10 mouse cellular contexts compared by ENCODE assay signal in genomic region chr2:120173718-120174117, GRCm38 (mm10). TPM values are rescaled to one million over a fixed set of nuclear protein-coding genes. Genes with fewer than 3 reads are reported as not detected.
DNase-seq lines count a peak whose midpoint lies in the region; ATAC-seq lines count a peak whose summit lies in the region.
"Had no signal": no experiment of that assay in that cellular context is flagged by ENCODE, and none has a peak within 500 bp of the region (broad histone marks: within the 10 kb centered on the region; RNA-seq: fewer than 3 reads in every experiment).

No protein-coding gene starts in this region.

- ATAC-seq in hindbrain, embryonic 14.5 days (ENCODE audit: low FRiP score), result no peak
- ATAC-seq in hindbrain, embryonic 13.5 days (ENCODE audit: low FRiP score), result no peak
- no peak for ATAC-seq in heart, embryonic 16.5 days (replicated peaks; ENCODE audit: extremely low read depth, insufficient read depth, low FRiP score)
- peak; percentile 49; the same call in 1 of the 2 replicates for ATAC-seq in monocyte, adult 5-6 weeks (replicated peaks; ENCODE audit: insufficient number of reproducible peaks, low FRiP score, low TSS enrichment, poor library complexity, severe bottlenecking)

- intact Hi-C loops in left cerebral cortex, postnatal 25 days (cut with DNase I), result loop anchor here (2.0 to 10.0 kb wide), 3 partner anchors 91 to 201 kb away; partner anchors contain the start of gene Mapkbp1

- DNase-seq in hindbrain, embryonic 14.5 days (ENCODE audit: low spot score), result peak; percentile 28
- peak; percentile 31 for DNase-seq in T-cell, adult 2 months (ENCODE audit: low spot score)
- peak; percentile 77 to 84 for DNase-seq in cerebellum, postnatal 14 days
- peak; percentile 31 to 44 for DNase-seq in left cerebral cortex, postnatal 25 days (ENCODE audit: low spot score in 2 of 2)
- DNase-seq in testis, postnatal 10 days (ENCODE audit: low spot score), result peak; percentile 80

- WGBS in hindbrain, embryonic 14.5 days, result 24% methylated on average over 10 of the region's 10 CpGs
- WGBS in hindbrain, embryonic 13.5 days, result 31% methylated on average over 10 of the region's 10 CpGs
- WGBS in heart, embryonic 16.5 days, result 17% methylated on average over 10 of the region's 10 CpGs

- no peak overlapping the region for H3K9ac ChIP-seq in hindbrain, embryonic 14.5 days
- no peak overlapping the region for H3K9ac ChIP-seq in hindbrain, embryonic 13.5 days
- no peak overlapping the region for H3K9ac ChIP-seq in heart, embryonic 16.5 days (ENCODE audit: low read length)
- H3K9ac ChIP-seq: embryonic facial prominence, embryonic 12.5 days; neural tube, embryonic 12.5 days had no signal

- no peaks in the 10 kb centered on the region for H3K9me3 ChIP-seq in hindbrain, embryonic 14.5 days (ENCODE audit: control insufficient read depth, low read length)
- no peaks in the 10 kb centered on the region for H3K9me3 ChIP-seq in hindbrain, embryonic 13.5 days
- H3K9me3 ChIP-seq in heart, embryonic 16.5 days (replicated peaks; ENCODE audit: control insufficient read depth, low read length), result no peaks in the 10 kb centered on the region
- H3K9me3 ChIP-seq: embryonic facial prominence, embryonic 12.5 days; neural tube, embryonic 12.5 days had no signal

- H3K4me3 ChIP-seq in hindbrain, embryonic 14.5 days (replicated peaks; ENCODE audit: low read length), result no peak overlapping the region
- no peak overlapping the region for H3K4me3 ChIP-seq in hindbrain, embryonic 13.5 days
- H3K4me3 ChIP-seq in heart, embryonic 16.5 days (ENCODE audit: low read length), result no peak overlapping the region
- H3K4me3 ChIP-seq: embryonic facial prominence, embryonic 12.5 days; neural tube, embryonic 12.5 days had no signal

- H3K27me3 ChIP-seq in hindbrain, embryonic 14.5 days (ENCODE audit: control insufficient read depth, insufficient read depth, low read length), result no peaks in the 10 kb centered on the region
- H3K27me3 ChIP-seq in hindbrain, embryonic 13.5 days, result 0 out of 2 replicates have a peak, but pooled peaks cover 5% of the 10 kb centered on the region
- H3K27me3 ChIP-seq in heart, embryonic 16.5 days (ENCODE audit: control insufficient read depth, insufficient read depth, low read length), result no peaks in the 10 kb centered on the region
- H3K27me3 ChIP-seq: embryonic facial prominence, embryonic 12.5 days; neural tube, embryonic 12.5 days had no signal

- no peaks in the 10 kb centered on the region for H3K4me1 ChIP-seq in hindbrain, embryonic 14.5 days (replicated peaks; ENCODE audit: control insufficient read depth, insufficient read depth, low read length)
- no peaks in the 10 kb centered on the region for H3K4me1 ChIP-seq in hindbrain, embryonic 13.5 days (replicated peaks)
- H3K4me1 ChIP-seq in heart, embryonic 16.5 days (ENCODE audit: control insufficient read depth, insufficient read depth, low read length), result no peaks in the 10 kb centered on the region
- H3K4me1 ChIP-seq: embryonic facial prominence, embryonic 12.5 days; neural tube, embryonic 12.5 days had no signal

- no peak overlapping the region for H3K4me2 ChIP-seq in hindbrain, embryonic 14.5 days (replicated peaks)
- H3K4me2 ChIP-seq in hindbrain, embryonic 13.5 days, result no peak overlapping the region
- peak overlapping the region; percentile 29; the same call in 1 of the 2 replicates for H3K4me2 ChIP-seq in heart, embryonic 16.5 days (ENCODE audit: low read depth, low read length)
- H3K4me2 ChIP-seq: embryonic facial prominence, embryonic 12.5 days; neural tube, embryonic 12.5 days had no signal

- H3K36me3 ChIP-seq in hindbrain, embryonic 14.5 days (replicated peaks; ENCODE audit: control insufficient read depth, insufficient read depth), result no peaks in the 10 kb centered on the region
- H3K36me3 ChIP-seq in hindbrain, embryonic 13.5 days, result no peaks in the 10 kb centered on the region
- no peaks in the 10 kb centered on the region for H3K36me3 ChIP-seq in heart, embryonic 16.5 days (ENCODE audit: control insufficient read depth, insufficient read depth)
- H3K36me3 ChIP-seq: embryonic facial prominence, embryonic 12.5 days; neural tube, embryonic 12.5 days had no signal

- no peak overlapping the region for H3K27ac ChIP-seq in hindbrain, embryonic 14.5 days
- no peak overlapping the region for H3K27ac ChIP-seq in hindbrain, embryonic 13.5 days
- H3K27ac ChIP-seq in heart, embryonic 16.5 days (ENCODE audit: low read length), result no peak overlapping the region
- H3K27ac ChIP-seq: embryonic facial prominence, embryonic 12.5 days; neural tube, embryonic 12.5 days had no signal

RNA-seq across cellular contexts. Expression of gene Ehd4, which starts 19.3 kb away (rescaled TPM):
- polyA plus RNA-seq in hindbrain, embryonic 14.5 days (2014; fragmentation: Nextera tagmentation; extraction: Ambion mirVana), result 13.9 and 15.8 TPM in 2 replicates
- polyA plus RNA-seq in hindbrain, embryonic 13.5 days (2015; fragmentation: Nextera tagmentation; extraction: Ambion mirVana), result 16.1 and 19.9 TPM in 2 replicates
- polyA plus RNA-seq in heart, embryonic 16.5 days (2015; fragmentation: Nextera tagmentation; extraction: Ambion mirVana), result 163 and 195 TPM in 2 replicates
- 10 to 100 TPM; 13.2 to 18.8 TPM for total RNA-seq in left cerebral cortex, postnatal 25 days (2021)
- 102 to 129 TPM (median 116 TPM) in 3 replicates for total RNA-seq in monocyte, adult 5-6 weeks (2017)

Comparison
In these comparisons a context has a peak if more than half of its experiments do, and no peak if none do; other contexts are left out.
1. DNase-seq: peak in every context shown above with its lines; median percentile 80 in cerebellum, postnatal 14 days; 80 in testis, postnatal 10 days; 38 in left cerebral cortex, postnatal 25 days; 31 in T-cell, adult 2 months; 28 in hindbrain, embryonic 14.5 days.